Comparison of ENCODE assay signal across 19 mouse cellular contexts in genomic region chr10:122455793-122456192, GRCm38 (mm10). TPM values are rescaled to one million over a fixed set of nuclear protein-coding genes. Genes with fewer than 3 reads are reported as not detected.
"Had no signal": no experiment of that assay in that cellular context is flagged by ENCODE, and none has a peak within 500 bp of the region (broad histone marks: within the 10 kb centered on the region; RNA-seq: fewer than 3 reads in every experiment).

No protein-coding gene starts in this region.

- H3K36me3 ChIP-seq: midbrain, embryonic 10.5 days; midbrain, embryonic 12.5 days; neural tube, embryonic 12.5 days; stomach, embryonic 15.5 days had no signal

- ATAC-seq: midbrain, embryonic 16.5 days had no signal

- H3K9ac ChIP-seq: lung, embryonic 14.5 days; midbrain, embryonic 12.5 days; neural tube, embryonic 12.5 days; stomach, embryonic 15.5 days had no signal

- DNase-seq: lung, adult 18-20 months; lung, embryonic 14.5 days; lung, postnatal 10 days; lung, postnatal 4 days; midbrain, embryonic 14.5 days; right cerebral cortex, postnatal 14 days; thymus, adult 2 months; thymus, postnatal 25 days; thymus, postnatal 4 days had no signal

- H3K4me3 ChIP-seq: midbrain, embryonic 10.5 days; midbrain, embryonic 12.5 days; myocyte; neural tube, embryonic 12.5 days; stomach, embryonic 15.5 days had no signal

- H3K27ac ChIP-seq: midbrain, embryonic 10.5 days; midbrain, embryonic 12.5 days; neural tube, embryonic 12.5 days; stomach, embryonic 15.5 days; stomach, postnatal 0 days had no signal

- H3K4me2 ChIP-seq: lung, embryonic 14.5 days; midbrain, embryonic 12.5 days; neural tube, embryonic 12.5 days; stomach, embryonic 15.5 days had no signal

- H3K27me3 ChIP-seq: stomach, embryonic 15.5 days had no signal

- H3K9me3 ChIP-seq: midbrain, embryonic 10.5 days; midbrain, embryonic 12.5 days; neural tube, embryonic 12.5 days; stomach, embryonic 15.5 days had no signal

- H3K4me1 ChIP-seq: midbrain, embryonic 10.5 days; midbrain, embryonic 12.5 days; neural tube, embryonic 12.5 days; stomach, embryonic 15.5 days had no signal

RNA-seq across cellular contexts. Expression of gene Avpr1a, which starts 7.5 kb away (rescaled TPM):
- total RNA-seq: megakaryocyte, adult 5-6 weeks; megakaryocyte-erythroid progenitor cell, adult 5-6 weeks; neutrophil, adult 5-6 weeks had no signal
